Mouse (Mus musculus) spleen, postnatal 10 days (tissue): Measurements from ENCODE around the gene Lyzl4.

Source experiments
- DNase-seq, 2 experiments: peaks; one replicate each; pipeline ENCODE4 v3.0.0; 2021 to 2022; ENCODE audit warnings: low spot score in 2 of 2

Gene Lyzl4

GRCm38 (mm10) chr9:121528605-121529357, 113.1 kb downstream of the Lyzl4 start:
- no peak for DNase-seq
